Comparison of ENCODE assay signal across 29 mouse cellular contexts in the genomic region with DNA sequence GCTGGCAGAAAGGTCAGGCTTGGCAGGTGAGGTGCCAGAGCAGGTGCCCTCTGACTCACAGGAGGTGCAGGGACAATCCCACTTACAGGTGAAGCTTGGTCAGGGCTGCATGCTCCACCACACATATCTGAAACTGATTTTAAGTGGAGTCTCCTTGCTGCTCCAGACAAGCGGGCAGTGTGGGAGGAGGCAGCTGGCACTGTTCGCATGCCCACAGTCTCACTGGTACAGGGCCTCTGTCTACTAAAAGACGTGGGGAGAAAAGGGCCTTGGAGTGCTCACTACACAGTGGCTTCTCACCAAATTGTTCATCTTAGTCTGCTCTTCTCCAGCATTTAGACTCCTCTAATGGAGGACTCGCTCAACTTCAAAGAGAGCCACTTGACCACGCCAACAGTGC. TPM values are rescaled to one million over a fixed set of nuclear protein-coding genes. Genes with fewer than 3 reads are reported as not detected.
DNase-seq lines count a peak whose midpoint lies in the region; ATAC-seq and TF ChIP-seq lines count a peak whose summit lies in the region.
"Had no signal": no experiment of that assay in that cellular context is flagged by ENCODE, and none has a peak within 500 bp of the region (broad histone marks: within the 10 kb centered on the region; RNA-seq: fewer than 3 reads in every experiment).

No protein-coding gene starts in this region.

- WGBS in heart, embryonic 12.5 days, result 79% methylated on average over 5 of the region's 5 CpGs

- no peaks in the 10 kb centered on the region for H3K9me3 ChIP-seq in heart, embryonic 12.5 days (replicated peaks)
- H3K9me3 ChIP-seq: embryonic facial prominence, embryonic 12.5 days; heart, embryonic 10.5 days; hindbrain, embryonic 10.5 days; intestine, embryonic 15.5 days; liver, embryonic 13.5 days; megakaryocyte, embryonic 14.5 days; midbrain, embryonic 13.5 days had no signal

- no peak overlapping the region for H3K4me3 ChIP-seq in testis, adult 2 months (ENCODE audit: control insufficient read depth, low read depth, low read length)
- H3K4me3 ChIP-seq in heart, embryonic 12.5 days, result no peak overlapping the region
- H3K4me3 ChIP-seq: embryonic facial prominence, embryonic 12.5 days; heart, embryonic 10.5 days; hindbrain, embryonic 10.5 days; intestine, embryonic 15.5 days; liver, embryonic 13.5 days; megakaryocyte, embryonic 14.5 days; midbrain, embryonic 13.5 days had no signal

- peak overlapping the region; percentile 14; the same call in 1 of the 2 replicates for H3K27ac ChIP-seq in testis, adult 2 months (ENCODE audit: control insufficient read depth, insufficient read depth, low read depth, low read length)
- no peak overlapping the region for H3K27ac ChIP-seq in heart, embryonic 12.5 days (ENCODE audit: poor library complexity, severe bottlenecking)
- H3K27ac ChIP-seq: embryonic facial prominence, embryonic 12.5 days; heart, embryonic 10.5 days; hindbrain, embryonic 10.5 days; intestine, embryonic 15.5 days; liver, embryonic 13.5 days; midbrain, embryonic 13.5 days had no signal

- H3K27me3 ChIP-seq in testis, adult 2 months (ENCODE audit: control insufficient read depth, insufficient read depth, low read length), result no peaks in the 10 kb centered on the region
- no peaks in the 10 kb centered on the region for H3K27me3 ChIP-seq in heart, embryonic 12.5 days (replicated peaks)
- H3K27me3 ChIP-seq: embryonic facial prominence, embryonic 12.5 days; intestine, embryonic 15.5 days; liver, embryonic 13.5 days; midbrain, embryonic 13.5 days had no signal

- no peak overlapping the region for H3K9ac ChIP-seq in heart, embryonic 12.5 days
- H3K9ac ChIP-seq: embryonic facial prominence, embryonic 12.5 days; forebrain, postnatal 0 days; intestine, embryonic 15.5 days; liver, embryonic 13.5 days; lung, embryonic 14.5 days; midbrain, embryonic 13.5 days had no signal

- no peak for TF ChIP-seq CTCF in testis, adult 2 months (IDR thresholded peaks at IDR 0.05; ENCODE audit: control insufficient read depth, insufficient read depth, insufficient replicate concordance, low read depth, low read length)

- no peak for ATAC-seq in heart, embryonic 12.5 days (ENCODE audit: insufficient number of reproducible peaks, low FRiP score)
- ATAC-seq in megakaryocyte progenitor cell, adult 5-6 weeks (replicated peaks; ENCODE audit: poor library complexity), result no peak
- ATAC-seq: forebrain, postnatal 0 days; hindbrain, embryonic 16.5 days; intestine, embryonic 15.5 days; midbrain, embryonic 13.5 days had no signal

- H3K4me2 ChIP-seq in heart, embryonic 12.5 days, result no peak overlapping the region
- H3K4me2 ChIP-seq: embryonic facial prominence, embryonic 12.5 days; intestine, embryonic 15.5 days; liver, embryonic 13.5 days; lung, embryonic 14.5 days; midbrain, embryonic 13.5 days had no signal

- peak; percentile 29 to 66 for DNase-seq in layer of hippocampus, adult 18-20 months (ENCODE audit: low spot score in 2 of 2)
- DNase-seq in layer of hippocampus, adult 9-10 months (ENCODE audit: low spot score), result no peak
- no peak for DNase-seq in testis, postnatal 10 days (ENCODE audit: low spot score)
- peak; percentile 40 to 41 for DNase-seq in right cerebral cortex, postnatal 10 days (ENCODE audit: low spot score in 2 of 2)
- DNase-seq in cerebellum, adult 11 months, result no peak
- DNase-seq: adrenal gland, postnatal 25 days; cerebellum, adult 18-20 months; cerebellum, postnatal 25 days; forebrain, postnatal 0 days; heart, postnatal 10 days; kidney, adult 9 months; kidney, postnatal 25 days; liver, embryonic 13.5 days; lung, embryonic 14.5 days; retina, postnatal 1 day; thymus, adult 2 months; thymus, postnatal 4 days had no signal

- TF ChIP-seq POLR2A in testis, adult 2 months (IDR thresholded peaks at IDR 0.05; ENCODE audit: control insufficient read depth, low read depth, low read length), result no peak

- H3K36me3 ChIP-seq in testis, adult 2 months (ENCODE audit: control insufficient read depth, insufficient read depth, low read length), result no peaks in the 10 kb centered on the region; the same call in 1 of the 2 replicates
- H3K36me3 ChIP-seq in heart, embryonic 12.5 days, result no peaks in the 10 kb centered on the region
- H3K36me3 ChIP-seq: embryonic facial prominence, embryonic 12.5 days; heart, embryonic 10.5 days; intestine, embryonic 15.5 days; liver, embryonic 13.5 days; midbrain, embryonic 13.5 days had no signal

- peaks cover 3% of the 10 kb centered on the region; the same call in 1 of the 2 replicates for H3K4me1 ChIP-seq in testis, adult 2 months (ENCODE audit: control insufficient read depth, insufficient read depth, low read length)
- H3K4me1 ChIP-seq in heart, embryonic 12.5 days (replicated peaks), result 0 out of 2 replicates have a peak, but pooled peaks cover 3% of the 10 kb centered on the region
- H3K4me1 ChIP-seq: intestine, embryonic 15.5 days had no signal

RNA-seq across cellular contexts. Expression of gene Elovl2, which starts 14.0 kb away (rescaled TPM):
- 10 to 100 TPM; 16.1 to 16.4 TPM for total RNA-seq in layer of hippocampus, adult 18-20 months (2021)
- polyA plus RNA-seq in testis, adult 2 months (2012; rRNA removed), result 102 and 132 TPM in 2 replicates
- 1.9 and 2.1 TPM in 2 replicates for polyA plus RNA-seq in heart, embryonic 12.5 days (2016; fragmentation: Nextera tagmentation; extraction: Ambion mirVana)
- total RNA-seq in megakaryocyte progenitor cell, adult 5-6 weeks (2015), result 0.07 TPM in 1 of 2 replicates, not detected in the other
- total RNA-seq in megakaryocyte progenitor cell, adult 5-6 weeks (2017), result 0.14 TPM in 1 of 2 replicates, not detected in the other
- total RNA-seq: monocyte, adult 5-6 weeks; neutrophil, adult 5-6 weeks had no signal

RNA-seq across cellular contexts. Expression of gene Smim13, which starts 43.4 kb away (rescaled TPM):
- 100 to 1,000 TPM; 140 to 147 TPM for total RNA-seq in layer of hippocampus, adult 18-20 months (2021)
- polyA plus RNA-seq in testis, adult 2 months (2012; rRNA removed), result 14.3 and 16.2 TPM in 2 replicates
- 13.6 and 14.5 TPM in 2 replicates for polyA plus RNA-seq in heart, embryonic 12.5 days (2016; fragmentation: Nextera tagmentation; extraction: Ambion mirVana)
- 16.0 and 18.7 TPM in 2 replicates for total RNA-seq in megakaryocyte progenitor cell, adult 5-6 weeks (2015)
- total RNA-seq in megakaryocyte progenitor cell, adult 5-6 weeks (2017), result 11.9 and 12.8 TPM in 2 replicates

Comparison
In these comparisons a context has a peak if more than half of its experiments do, and no peak if none do; other contexts are left out.
1. DNase-seq: peak in layer of hippocampus, adult 18-20 months (2 of 2) and right cerebral cortex, postnatal 10 days (2 of 2); none in layer of hippocampus, adult 9-10 months (single experiment), testis, postnatal 10 days (single experiment) and cerebellum, adult 11 months (single experiment).
2. RNA of gene Elovl2, which starts 14.0 kb away (total RNA-seq): 16.1 to 16.4 TPM in layer of hippocampus, adult 18-20 months; 0.07 to 0.14 TPM in megakaryocyte progenitor cell, adult 5-6 weeks; every median in the first group is over 10 times any median in the second.
3. RNA of gene Smim13, which starts 43.4 kb away (total RNA-seq): 140 to 147 TPM in layer of hippocampus, adult 18-20 months; 11.9 to 18.7 TPM in megakaryocyte progenitor cell, adult 5-6 weeks; every median in the first group is over 4 times any median in the second.